Mouse (Mus musculus): ENCODE measurements around the gene Kif3a. TPM values are rescaled to one million over a fixed set of nuclear protein-coding genes. Genes with fewer than 3 reads are reported as not detected.

The Kif3a gene
- 103 and 118 TPM in 2 replicates for total RNA-seq (2014; rRNA removed)
- polyA plus RNA-seq (2015; fragmentation: Nextera tagmentation; extraction: Ambion mirVana) = 241 and 330 TPM in 2 replicates

DNA sequence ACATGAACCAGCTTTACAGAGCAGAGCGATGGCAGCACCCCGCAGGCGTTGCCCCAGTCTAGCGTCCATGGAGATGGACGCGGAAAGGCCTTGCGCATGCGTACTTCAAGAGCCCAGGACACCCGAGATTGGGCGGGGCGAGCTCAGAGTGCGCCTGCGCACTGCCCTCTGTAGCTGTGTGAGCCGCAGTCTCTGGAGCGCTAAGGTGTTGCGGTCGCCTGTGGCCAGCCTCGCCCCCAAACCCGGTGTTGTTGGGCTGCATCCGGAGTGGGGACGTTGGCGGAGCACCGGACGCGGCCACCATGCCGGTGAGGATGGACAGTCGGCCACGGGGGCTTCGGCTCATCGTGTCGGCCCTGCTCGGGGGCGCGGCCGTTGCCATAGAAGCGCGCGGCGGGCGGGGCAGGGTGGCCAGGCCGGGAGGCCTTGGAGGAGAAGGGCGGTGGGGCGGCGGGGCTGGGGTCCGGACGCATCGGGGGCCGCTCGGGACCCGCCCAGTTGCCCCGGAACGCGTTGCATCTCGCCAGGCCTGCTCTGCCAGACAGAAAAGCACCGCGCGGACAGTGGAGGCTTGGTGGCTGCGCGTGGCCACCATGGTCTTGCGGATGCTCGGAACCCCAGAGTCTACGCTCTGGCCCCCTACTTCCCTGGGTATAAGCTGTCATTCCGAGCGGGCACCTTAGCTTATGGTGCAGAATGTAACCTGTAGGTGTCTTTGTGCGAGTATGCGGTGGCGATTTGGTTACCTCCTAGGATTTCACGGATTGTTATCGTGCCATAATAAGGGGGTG is at the start of gene Kif3a:
Gene Kif3a (plus strand): TSS at position 156 of the 791 bp plus-strand sequence.
- peak within 1 kb of the TSS; percentile 72 for H3K27ac ChIP-seq (ENCODE audit: low read depth, low read length)
- peak within 1 kb of the TSS; percentile 68 for H3K4me2 ChIP-seq (ENCODE audit: low read depth)
- H3K27me3 ChIP-seq (ENCODE audit: insufficient read depth, low read length) = no peaks in the 10 kb centered on the region
- peaks cover 10% of the 10 kb centered on the region; the same call in 1 of the 2 replicates for H3K36me3 ChIP-seq (ENCODE audit: insufficient read depth)
- H3K9me3 ChIP-seq (ENCODE audit: low read length) = no peaks in the 10 kb centered on the region
- peak within 1 kb of the TSS; percentile 71 for H3K4me3 ChIP-seq (ENCODE audit: low read depth, low read length)
- 3% methylated on average over 54 of the region's 69 CpGs for WGBS
- peaks cover 9% of the 10 kb centered on the region for H3K4me1 ChIP-seq (ENCODE audit: insufficient read depth)
- H3K9ac ChIP-seq = peak within 1 kb of the TSS; percentile 88
- DNase-seq (peak; percentile 97), ATAC-seq (peak; percentile 98)
- no peak for TF ChIP-seq CTCF (IDR thresholded peaks at IDR 0.05; ENCODE audit: low read depth)

DNA sequence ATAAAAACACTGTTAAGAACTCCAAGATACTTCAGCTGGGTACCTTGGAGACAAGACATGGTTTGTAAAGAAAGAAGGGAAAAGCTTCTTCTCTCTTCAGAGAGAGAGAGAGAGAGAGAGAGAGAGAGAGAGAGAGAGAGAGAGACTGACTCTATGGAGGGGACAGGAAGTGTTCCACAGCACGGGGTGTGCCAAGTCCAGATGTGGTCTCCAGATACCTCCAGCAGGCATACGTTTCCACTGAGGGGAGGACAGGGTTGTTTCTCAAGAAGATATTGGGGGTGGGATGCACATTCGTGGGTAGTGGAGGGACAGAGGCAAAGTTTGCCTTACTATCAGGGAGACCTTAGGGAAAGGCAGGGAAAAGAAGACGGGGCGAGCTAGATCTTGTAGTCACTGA is 48.4 kb upstream of the Kif3a start:
- WGBS = 69% methylated on average over 5 of the region's 5 CpGs
- H3K4me2 ChIP-seq (ENCODE audit: low read depth) = peak overlapping the region; percentile 73

DNA sequence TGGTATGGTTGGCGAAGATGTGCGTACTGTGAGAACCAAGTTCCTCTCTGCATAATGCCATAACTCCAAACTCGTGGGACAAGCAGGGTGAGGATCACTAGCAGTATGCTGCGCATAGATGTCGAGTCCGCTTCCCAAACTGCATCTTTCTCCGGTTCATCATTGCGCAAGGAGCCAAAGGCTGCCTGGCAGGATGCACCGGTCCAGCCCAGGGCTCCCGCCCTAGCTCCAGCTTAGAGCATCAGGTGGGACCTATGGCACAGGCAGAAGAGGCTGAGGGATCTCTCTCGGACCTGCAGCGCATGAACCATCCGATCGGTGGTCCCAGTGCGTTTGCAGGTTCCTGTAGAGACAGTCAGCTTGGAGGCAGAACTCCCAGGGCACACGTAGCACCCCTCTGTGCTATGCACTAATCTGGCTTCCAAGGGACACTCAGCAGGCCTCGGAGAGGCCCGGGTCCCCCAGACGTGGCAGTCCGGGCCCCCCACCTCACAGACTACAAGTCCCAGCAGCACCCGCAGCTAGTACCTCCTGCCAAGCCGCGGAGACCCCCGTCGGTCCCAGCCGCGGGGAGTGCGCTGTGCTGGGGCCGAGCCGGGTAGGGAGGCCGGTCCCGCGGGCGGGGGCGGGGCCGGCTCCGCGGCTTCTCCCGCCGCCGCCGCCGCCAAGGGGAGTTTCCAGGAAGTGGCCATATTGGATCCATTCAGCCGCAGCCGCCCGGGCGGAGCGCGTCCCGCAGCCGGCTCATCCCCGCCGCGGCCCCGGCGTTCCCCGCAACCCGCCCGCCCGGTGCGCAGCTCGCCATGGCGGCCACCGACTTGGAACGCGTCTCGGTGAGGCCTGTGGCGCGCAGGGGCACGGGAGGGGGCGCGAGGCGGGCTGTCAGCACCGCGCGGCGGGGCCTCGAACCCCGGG is 47.7 kb upstream of the Kif3a start, which contains the start of gene Sept8:
Gene Sept8 (plus strand): TSS at position 51 of the 915 bp plus-strand sequence.
- 7% methylated on average over 53 of the region's 79 CpGs for WGBS
- peaks cover 14% of the 10 kb centered on the region for H3K4me1 ChIP-seq (ENCODE audit: insufficient read depth)
- peak within 1 kb of the TSS; percentile 79 for H3K27ac ChIP-seq (ENCODE audit: low read depth, low read length)
- TF ChIP-seq CTCF (IDR thresholded peaks at IDR 0.05; ENCODE audit: low read depth) = no peak
- H3K9me3 ChIP-seq (ENCODE audit: low read length) = no peaks in the 10 kb centered on the region
- peak within 1 kb of the TSS; percentile 73 for H3K4me2 ChIP-seq (ENCODE audit: low read depth)
- ATAC-seq = peak; percentile 90
- H3K9ac ChIP-seq = peak within 1 kb of the TSS; percentile 80
- H3K4me3 ChIP-seq (ENCODE audit: low read depth, low read length) = peak within 1 kb of the TSS; percentile 83
- DNase-seq = peak; percentile 81
- H3K36me3 ChIP-seq (ENCODE audit: insufficient read depth) = no peaks in the 10 kb centered on the region
- no peaks in the 10 kb centered on the region for H3K27me3 ChIP-seq (ENCODE audit: insufficient read depth, low read length)

More for the DNA sequence above, 48.4 kb upstream of the Kif3a start:
- Histone ChIP-seq H3K27me3 (ENCODE audit: insufficient read depth, low read length) (no peaks in the 10 kb centered on the region), H3K9ac (no peak overlapping the region), H3K4me3 (ENCODE audit: low read depth, low read length) (no peak overlapping the region), H3K36me3 (ENCODE audit: insufficient read depth) (no peaks in the 10 kb centered on the region), H3K4me1 (ENCODE audit: insufficient read depth) (peaks cover 14% of the 10 kb centered on the region), H3K9me3 (ENCODE audit: low read length) (no peaks in the 10 kb centered on the region), H3K27ac (ENCODE audit: low read depth, low read length) (no peak overlapping the region; the same call in 1 of the 2 replicates)
- no peak for TF ChIP-seq CTCF (IDR thresholded peaks at IDR 0.05; ENCODE audit: low read depth)
- DNase-seq = no peak
- no peak for ATAC-seq

DNA sequence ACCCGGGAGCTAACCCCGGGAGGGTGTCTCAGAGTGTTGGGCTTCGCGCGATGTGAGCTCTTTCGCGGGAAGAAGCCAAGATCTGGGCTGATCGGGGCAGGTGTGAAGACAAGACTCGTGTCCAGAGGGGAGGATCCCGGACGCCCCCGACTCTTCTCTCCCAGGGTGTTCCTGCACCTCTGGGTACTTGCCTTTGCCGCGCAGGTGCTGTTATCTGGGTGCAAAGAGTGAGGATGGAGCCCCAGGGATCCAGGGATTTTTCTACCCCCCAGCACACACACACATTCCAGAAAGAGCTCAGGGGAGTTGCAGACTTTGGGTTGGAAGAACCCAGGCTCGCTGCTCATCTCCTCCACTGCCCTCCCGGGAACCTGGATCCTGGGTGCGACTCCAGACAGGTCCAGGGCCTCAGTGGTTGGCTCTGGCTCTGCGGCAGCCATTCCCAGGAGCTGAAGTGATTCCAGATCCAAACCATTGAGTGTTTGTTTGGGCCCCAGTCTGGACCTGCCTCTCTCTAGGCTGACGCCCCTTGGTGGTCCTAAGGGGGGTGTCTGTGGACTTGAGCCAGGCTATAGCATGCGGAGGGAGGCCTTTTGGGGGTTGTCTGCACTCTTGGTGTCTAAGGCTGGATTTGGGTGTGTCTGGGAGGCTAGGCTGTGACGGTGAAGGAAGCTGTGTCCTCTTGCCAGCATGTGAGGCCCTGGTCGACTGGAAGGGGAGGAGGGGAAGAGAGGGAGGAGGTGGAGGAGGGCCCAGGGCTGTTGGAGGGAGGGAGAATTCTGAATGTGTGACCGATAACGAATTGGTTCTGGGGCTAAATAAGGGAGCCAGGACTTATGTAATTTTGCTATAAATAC is 46.8 kb upstream of the Kif3a start:
- WGBS = under 1% methylated on average over 24 of the region's 24 CpGs
- peak overlapping the region; percentile 73 for H3K4me2 ChIP-seq (ENCODE audit: low read depth)
- TF ChIP-seq CTCF (IDR thresholded peaks at IDR 0.05; ENCODE audit: low read depth) = no peak
- H3K36me3 ChIP-seq (ENCODE audit: insufficient read depth) = no peaks in the 10 kb centered on the region
- H3K9ac ChIP-seq = peak overlapping the region; percentile 80
- H3K4me1 ChIP-seq (ENCODE audit: insufficient read depth) = peaks cover 14% of the 10 kb centered on the region
- DNase-seq (peak; percentile 50), ATAC-seq (peak; percentile 37; the same call in 1 of the 2 replicates)
- no peaks in the 10 kb centered on the region for H3K27me3 ChIP-seq (ENCODE audit: insufficient read depth, low read length)
- H3K27ac ChIP-seq (ENCODE audit: low read depth, low read length) = peak overlapping the region; percentile 79
- H3K4me3 ChIP-seq (ENCODE audit: low read depth, low read length) = peak overlapping the region; percentile 83
- H3K9me3 ChIP-seq (ENCODE audit: low read length) = no peaks in the 10 kb centered on the region

DNA sequence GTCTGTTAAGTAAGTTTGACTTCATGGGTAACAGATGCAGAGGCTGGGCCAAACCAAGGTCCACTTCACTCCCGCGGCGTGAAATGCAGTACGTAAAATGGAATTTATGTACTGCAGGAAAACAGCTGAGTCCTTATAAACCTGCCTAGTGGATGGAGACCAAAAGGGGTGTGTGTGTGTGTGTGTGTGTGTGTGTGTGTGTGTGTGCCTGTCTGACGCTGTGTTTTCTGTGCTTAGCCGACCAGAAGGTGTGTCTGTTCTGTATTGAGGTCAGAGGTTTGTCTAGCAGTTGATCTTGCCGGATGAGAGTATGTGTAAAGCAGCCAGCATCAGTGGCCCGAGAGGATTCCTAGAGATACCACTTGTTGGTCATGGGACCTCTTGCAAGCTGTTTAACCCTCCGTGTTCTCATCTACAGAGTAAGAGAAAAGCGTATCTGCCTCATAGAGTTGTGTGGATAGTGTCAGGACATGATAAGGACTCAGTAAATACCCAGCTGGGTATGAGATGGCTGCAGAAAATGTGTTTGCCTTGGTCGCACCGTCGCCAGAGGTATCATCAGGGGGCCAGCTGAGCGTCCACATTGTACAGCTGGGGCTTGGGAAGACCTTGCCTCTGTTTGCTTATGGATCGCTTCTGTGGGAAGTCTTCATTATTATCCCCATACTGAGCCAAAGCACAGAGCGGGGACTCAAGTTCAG is 45.9 kb upstream of the Kif3a start:
- no peak overlapping the region for H3K27ac ChIP-seq (ENCODE audit: low read depth, low read length)
- WGBS = 46% methylated on average over 16 of the region's 16 CpGs
- DNase-seq (peak; percentile 35), ATAC-seq (no peak)
- H3K9me3 ChIP-seq (ENCODE audit: low read length) = no peaks in the 10 kb centered on the region
- H3K36me3 ChIP-seq (ENCODE audit: insufficient read depth) = no peaks in the 10 kb centered on the region
- peak overlapping the region; percentile 73 for H3K4me2 ChIP-seq (ENCODE audit: low read depth)
- peaks cover 14% of the 10 kb centered on the region for H3K4me1 ChIP-seq (ENCODE audit: insufficient read depth)
- no peak for TF ChIP-seq CTCF (IDR thresholded peaks at IDR 0.05; ENCODE audit: low read depth)
- H3K27me3 ChIP-seq (ENCODE audit: insufficient read depth, low read length) = no peaks in the 10 kb centered on the region
- H3K4me3 ChIP-seq (ENCODE audit: low read depth, low read length) = peak overlapping the region; percentile 83
- peak overlapping the region; percentile 80 for H3K9ac ChIP-seq
